Mouse (Mus musculus): ENCODE results near the gene Llph. TPM values are rescaled to one million over a fixed set of nuclear protein-coding genes. Genes with fewer than 3 reads are reported as not detected.

Gene Llph
- polyA plus RNA-seq, 1 experiment = 28.3 TPM

DNA sequence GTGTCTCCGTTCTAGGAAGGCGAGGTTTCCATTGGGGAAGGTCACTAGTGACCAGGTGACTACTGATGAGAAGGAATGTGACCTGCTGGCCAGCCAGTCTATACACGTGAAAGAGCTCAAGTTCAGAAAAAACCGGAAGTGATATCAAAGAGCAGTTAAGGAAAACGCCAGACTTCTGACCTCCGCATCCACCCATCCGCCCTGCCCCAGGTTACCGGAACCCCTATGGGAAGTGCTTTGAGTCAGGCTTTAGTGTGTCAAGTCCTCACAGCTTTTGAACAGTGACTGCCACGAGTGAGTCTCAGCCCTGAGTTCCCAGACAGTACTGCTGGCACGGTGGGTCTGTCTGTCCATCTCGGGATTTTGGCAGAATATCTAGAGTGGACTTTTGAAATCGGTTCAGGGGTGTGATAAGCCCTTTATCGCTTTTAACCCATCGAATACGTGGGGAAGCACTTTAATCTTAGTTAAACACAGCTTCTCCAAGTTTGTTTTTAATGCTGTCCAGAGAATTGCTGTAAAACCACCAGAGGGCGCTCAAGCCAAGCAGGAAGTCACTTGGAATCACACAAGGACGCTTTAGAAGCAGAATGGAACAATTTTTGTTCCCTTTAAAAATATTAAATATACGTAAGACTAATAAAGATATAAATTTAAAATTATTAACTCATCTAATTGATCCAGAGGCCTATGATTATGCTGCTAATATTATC lies 6.9 kb downstream of the Llph start:
- Histone ChIP-seq H3K79me2 (ENCODE audit: control insufficient read depth, insufficient read depth) (peaks cover 12% of the 10 kb centered on the region), H3K4me2 (ENCODE audit: low read depth) (peak overlapping the region; percentile 19), H3K27me3 (ENCODE audit: control insufficient read depth, insufficient read depth, insufficient read length) (peaks cover 4% of the 10 kb centered on the region), H3ac (ENCODE audit: control insufficient read depth, insufficient read length) (no peak overlapping the region), H3K4me3 (no peak overlapping the region), H3K36me3 (ENCODE audit: control insufficient read depth, insufficient read depth) (peaks cover 32% of the 10 kb centered on the region)
- no peak for TF ChIP-seq CEBPB (IDR thresholded peaks at IDR 0.05; ENCODE audit: insufficient read depth, poor library complexity, severe bottlenecking)
- no peak for TF ChIP-seq MAX (IDR thresholded peaks at IDR 0.05; ENCODE audit: low read depth)
- TF ChIP-seq SRF (IDR thresholded peaks at IDR 0.05; ENCODE audit: control insufficient read depth, insufficient read length, low read depth) = no peak
- no peak for TF ChIP-seq MYOG (IDR thresholded peaks at IDR 0.05; ENCODE audit: control insufficient read depth in 1 of 3, insufficient read depth in 1 of 3, insufficient read length in 2 of 3, low read depth in 2 of 3)
- no peak for TF ChIP-seq TCF3 (IDR thresholded peaks at IDR 0.05; ENCODE audit: insufficient read length, low read depth)
- no peak for TF ChIP-seq POLR2AphosphoS2 (IDR thresholded peaks at IDR 0.05; ENCODE audit: insufficient read length, low read depth)
- TF ChIP-seq TCF12 (IDR thresholded peaks at IDR 0.05; ENCODE audit: insufficient read depth, poor library complexity, severe bottlenecking) = no peak
- TF ChIP-seq MYOD1 (IDR thresholded peaks at IDR 0.05; ENCODE audit: control insufficient read depth in 1 of 3, insufficient read length in 2 of 3, low read depth in 2 of 3) = no peak
- TF ChIP-seq REST (IDR thresholded peaks at IDR 0.05; ENCODE audit: insufficient read depth, insufficient read length) = no peak
- no peak for TF ChIP-seq E2F4 (IDR thresholded peaks at IDR 0.05; ENCODE audit: insufficient read depth)
- TF ChIP-seq POLR2A (IDR thresholded peaks at IDR 0.05; ENCODE audit: insufficient read length, low read depth) = no peak
- no peak for TF ChIP-seq USF1 (IDR thresholded peaks at IDR 0.05; ENCODE audit: low read depth)

DNA sequence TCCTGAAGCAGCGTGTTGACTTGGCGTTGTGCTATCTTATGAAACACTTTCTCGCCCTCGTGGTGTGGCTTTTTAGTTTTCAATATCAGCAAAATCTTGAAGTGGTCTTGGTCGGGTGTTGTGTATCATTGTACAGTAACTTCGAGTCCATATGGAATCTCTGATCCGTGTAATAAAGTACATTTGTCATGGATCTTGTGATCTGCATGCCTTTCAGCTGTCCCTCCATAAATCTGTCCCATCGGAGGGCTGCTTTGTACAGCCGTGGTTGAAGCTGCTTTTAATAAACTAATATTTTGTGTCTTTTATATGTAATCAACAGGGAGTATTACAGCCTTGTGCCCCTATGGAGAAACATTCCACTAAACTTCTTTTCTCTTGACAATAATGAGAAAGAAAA lies 10.0 kb downstream of the Llph start:
- no peak overlapping the region for H3K4me3 ChIP-seq
- H3K4me2 ChIP-seq (ENCODE audit: low read depth) = peak overlapping the region; percentile 54
- no peaks in the 10 kb centered on the region for H3K79me2 ChIP-seq (ENCODE audit: control insufficient read depth, insufficient read depth)
- H3K36me3 ChIP-seq (ENCODE audit: control insufficient read depth, insufficient read depth) = peaks cover 15% of the 10 kb centered on the region
- H3ac ChIP-seq (ENCODE audit: control insufficient read depth, insufficient read length) = no peak overlapping the region
- H3K27me3 ChIP-seq (ENCODE audit: control insufficient read depth, insufficient read depth, insufficient read length) = peaks cover 15% of the 10 kb centered on the region
- TF ChIP-seq POLR2AphosphoS2 (IDR thresholded peaks at IDR 0.05; ENCODE audit: insufficient read length, low read depth) (no peak), CEBPB (IDR thresholded peaks at IDR 0.05; ENCODE audit: insufficient read depth, poor library complexity, severe bottlenecking) (no peak), SRF (IDR thresholded peaks at IDR 0.05; ENCODE audit: control insufficient read depth, insufficient read length, low read depth) (no peak), TCF12 (IDR thresholded peaks at IDR 0.05; ENCODE audit: insufficient read depth, poor library complexity, severe bottlenecking) (no peak), TCF3 (IDR thresholded peaks at IDR 0.05; ENCODE audit: insufficient read length, low read depth) (no peak), MYOD1 (IDR thresholded peaks at IDR 0.05; ENCODE audit: control insufficient read depth in 1 of 3, insufficient read length in 2 of 3, low read depth in 2 of 3) (peak in 1 of 3 experiments; percentile 1), POLR2A (IDR thresholded peaks at IDR 0.05; ENCODE audit: insufficient read length, low read depth) (no peak)

- TF ChIP-seq TCF3 (IDR thresholded peaks at IDR 0.05; ENCODE audit: insufficient read length, low read depth) (no peak), POLR2AphosphoS2 (IDR thresholded peaks at IDR 0.05; ENCODE audit: insufficient read length, low read depth) (no peak), TCF12 (IDR thresholded peaks at IDR 0.05; ENCODE audit: insufficient read depth, poor library complexity, severe bottlenecking) (no peak), MAX (IDR thresholded peaks at IDR 0.05; ENCODE audit: low read depth) (no peak), POLR2A (IDR thresholded peaks at IDR 0.05; ENCODE audit: insufficient read length, low read depth) (no peak), CEBPB (IDR thresholded peaks at IDR 0.05; ENCODE audit: insufficient read depth, poor library complexity, severe bottlenecking) (no peak), MYOG (IDR thresholded peaks at IDR 0.05; ENCODE audit: control insufficient read depth in 1 of 3, insufficient read depth in 1 of 3, insufficient read length in 2 of 3, low read depth in 2 of 3) (no peak), SRF (IDR thresholded peaks at IDR 0.05; ENCODE audit: control insufficient read depth, insufficient read length, low read depth) (no peak), USF1 (IDR thresholded peaks at IDR 0.05; ENCODE audit: low read depth) (no peak), MYOD1 (IDR thresholded peaks at IDR 0.05; ENCODE audit: control insufficient read depth in 1 of 3, insufficient read length in 2 of 3, low read depth in 2 of 3) (no peak), E2F4 (IDR thresholded peaks at IDR 0.05; ENCODE audit: insufficient read depth) (no peak), REST (IDR thresholded peaks at IDR 0.05; ENCODE audit: insufficient read depth, insufficient read length) (no peak)
- peaks cover 20% of the 10 kb centered on the region for H3K27me3 ChIP-seq (ENCODE audit: control insufficient read depth, insufficient read depth, insufficient read length)
- H3K4me3 ChIP-seq = no peak overlapping the region
- peaks cover 1% of the 10 kb centered on the region for H3K36me3 ChIP-seq (ENCODE audit: control insufficient read depth, insufficient read depth)
- no peak overlapping the region for H3ac ChIP-seq (ENCODE audit: control insufficient read depth, insufficient read length)
- no peak overlapping the region for H3K4me2 ChIP-seq (ENCODE audit: low read depth)
- no peaks in the 10 kb centered on the region for H3K79me2 ChIP-seq (ENCODE audit: control insufficient read depth, insufficient read depth)
Measured at GRCm38 (mm10) chr10:120238241-120238640, 11.4 kb downstream of the Llph start.

GRCm38 (mm10) chr10:120239476-120239875 lies 12.6 kb downstream of the Llph start:
- Histone ChIP-seq H3K4me2 (ENCODE audit: low read depth) (no peak overlapping the region), H3K4me3 (no peak overlapping the region), H3K79me2 (ENCODE audit: control insufficient read depth, insufficient read depth) (no peaks in the 10 kb centered on the region), H3K27me3 (ENCODE audit: control insufficient read depth, insufficient read depth, insufficient read length) (peaks cover 20% of the 10 kb centered on the region), H3K36me3 (ENCODE audit: control insufficient read depth, insufficient read depth) (no peaks in the 10 kb centered on the region), H3ac (ENCODE audit: control insufficient read depth, insufficient read length) (no peak overlapping the region)
- TF ChIP-seq TCF3 (IDR thresholded peaks at IDR 0.05; ENCODE audit: insufficient read length, low read depth) (no peak), SRF (IDR thresholded peaks at IDR 0.05; ENCODE audit: control insufficient read depth, insufficient read length, low read depth) (no peak), POLR2AphosphoS2 (IDR thresholded peaks at IDR 0.05; ENCODE audit: insufficient read length, low read depth) (no peak), USF1 (IDR thresholded peaks at IDR 0.05; ENCODE audit: low read depth) (no peak), CEBPB (IDR thresholded peaks at IDR 0.05; ENCODE audit: insufficient read depth, poor library complexity, severe bottlenecking) (no peak), REST (IDR thresholded peaks at IDR 0.05; ENCODE audit: insufficient read depth, insufficient read length) (no peak), MYOD1 (IDR thresholded peaks at IDR 0.05; ENCODE audit: control insufficient read depth in 1 of 3, insufficient read length in 2 of 3, low read depth in 2 of 3) (no peak), E2F4 (IDR thresholded peaks at IDR 0.05; ENCODE audit: insufficient read depth) (no peak)
